Mouse (Mus musculus): Measurements from ENCODE around the gene Flna. TPM values are rescaled to one million over a fixed set of nuclear protein-coding genes. Genes with fewer than 3 reads are reported as not detected.

Flna gene
- total and polyA plus RNA-seq, 2 experiments from 2014 or later: 67.4 to 672 TPM

DNA sequence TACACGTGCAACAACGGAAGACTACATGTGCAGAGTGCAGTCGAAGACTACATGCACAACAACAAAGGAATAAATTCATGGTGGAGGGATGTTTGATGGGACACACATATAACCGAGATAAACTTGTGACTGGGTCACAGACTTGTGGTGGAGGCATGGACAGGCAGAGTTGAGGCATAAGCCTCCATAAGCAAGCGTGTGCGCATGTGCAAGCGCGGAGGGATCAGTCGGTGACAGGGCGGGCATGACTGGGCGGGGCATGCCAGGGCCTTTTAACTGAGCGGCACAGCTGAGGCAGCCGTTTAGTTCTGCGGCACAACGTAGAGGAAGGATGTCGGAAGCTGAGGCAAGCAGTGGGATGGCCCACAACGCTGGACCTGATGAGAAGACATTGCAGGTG, 72.7 kb downstream of the Flna start, which contains the start of gene Tktl1:
Tktl1 (plus strand) TSS at position 301 of the 400 bp plus-strand sequence.
- TF ChIP-seq CTCF (IDR thresholded peaks at IDR 0.05; ENCODE audit: low read depth) (no peak), EP300 (IDR thresholded peaks at IDR 0.05; ENCODE audit: low read depth) (no peak)
- H3K9ac ChIP-seq (replicated peaks; ENCODE audit: low read depth, low read length): no peak within 1 kb of the TSS
- WGBS: 85% methylated on average over 16 of the region's 17 CpGs
- H3K4me1 ChIP-seq (ENCODE audit: control insufficient read depth, insufficient read depth): no peaks in the 10 kb centered on the region
- DNase-seq (ENCODE audit: low spot score) (no peak), ATAC-seq (ENCODE audit: insufficient read depth, low read depth) (no peak)
- H3K36me3 ChIP-seq (replicated peaks; ENCODE audit: control insufficient read depth, insufficient read depth, low read length): no peaks in the 10 kb centered on the region
- H3K27ac ChIP-seq (ENCODE audit: low read depth): no peak within 1 kb of the TSS
- H3K9me3 ChIP-seq (replicated peaks; ENCODE audit: control insufficient read depth, low read length): no peaks in the 10 kb centered on the region; the same call in 1 of the 2 replicates
- no peaks in the 10 kb centered on the region for H3K27me3 ChIP-seq (ENCODE audit: control insufficient read depth, insufficient read depth, low read length)
- H3K4me3 ChIP-seq (ENCODE audit: low read depth, low read length): no peak within 1 kb of the TSS
- H3K4me2 ChIP-seq (ENCODE audit: low read depth, low read length): no peak within 1 kb of the TSS

Small RNA genes lying within 50 kb of the gene (microRNA-seq; reads per million reads assigned to microRNA genes)
- not detected for gene Mir7091

Other genes starting within 250 kb of the Flna start
- 46.9 and 94.8 TPM in 2 replicates for gene Irak1, start 225.9 kb downstream of the Flna start, total RNA-seq (2014; rRNA removed; ENCODE audit: low replicate concordance)
- gene Irak1, start 225.9 kb downstream of the Flna start, polyA plus RNA-seq (2015; fragmentation: Nextera tagmentation; extraction: Ambion mirVana): 31.7 and 35.3 TPM in 2 replicates
- gene Opn1mw, start 122.4 kb downstream of the Flna start, total RNA-seq (2014; rRNA removed; ENCODE audit: low replicate concordance): not detected in 2 replicates
- not detected in 2 replicates for gene Opn1mw, start 122.4 kb downstream of the Flna start, polyA plus RNA-seq (2015; fragmentation: Nextera tagmentation; extraction: Ambion mirVana)
- 15.6 and 43.8 TPM in 2 replicates for gene Mecp2, start 114.5 kb downstream of the Flna start, total RNA-seq (2014; rRNA removed; ENCODE audit: low replicate concordance)
- gene Mecp2, start 114.5 kb downstream of the Flna start, polyA plus RNA-seq (2015; fragmentation: Nextera tagmentation; extraction: Ambion mirVana): 10.8 and 12.1 TPM in 2 replicates
- gene Tex28, start 82.0 kb downstream of the Flna start, total RNA-seq (2014; rRNA removed; ENCODE audit: low replicate concordance): not detected in 2 replicates
- gene Tex28, start 82.0 kb downstream of the Flna start, polyA plus RNA-seq (2015; fragmentation: Nextera tagmentation; extraction: Ambion mirVana): not detected in 2 replicates
- gene Tktl1, start 72.6 kb downstream of the Flna start, total RNA-seq (2014; rRNA removed; ENCODE audit: low replicate concordance): not detected in 2 replicates
- not detected in 2 replicates for gene Tktl1, start 72.6 kb downstream of the Flna start, polyA plus RNA-seq (2015; fragmentation: Nextera tagmentation; extraction: Ambion mirVana)
- gene Emd, start 4.9 kb upstream of the Flna start, total RNA-seq (2014; rRNA removed; ENCODE audit: low replicate concordance): 34.4 and 73.4 TPM in 2 replicates
- gene Emd, start 4.9 kb upstream of the Flna start, polyA plus RNA-seq (2015; fragmentation: Nextera tagmentation; extraction: Ambion mirVana): 13.1 and 13.2 TPM in 2 replicates
- gene Rpl10, start 21.0 kb upstream of the Flna start, total RNA-seq (2014; rRNA removed; ENCODE audit: low replicate concordance): 2,015 and 2,184 TPM in 2 replicates
- gene Rpl10, start 21.0 kb upstream of the Flna start, polyA plus RNA-seq (2015; fragmentation: Nextera tagmentation; extraction: Ambion mirVana): 410 and 447 TPM in 2 replicates
- 69.3 and 71.1 TPM in 2 replicates for gene Taz, start 32.1 kb upstream of the Flna start, total RNA-seq (2014; rRNA removed; ENCODE audit: low replicate concordance)
- 60.9 and 69.7 TPM in 2 replicates for gene Taz, start 32.1 kb upstream of the Flna start, polyA plus RNA-seq (2015; fragmentation: Nextera tagmentation; extraction: Ambion mirVana)
- 11.7 and 26.5 TPM in 2 replicates for gene Dnase1l1, start 32.5 kb upstream of the Flna start, total RNA-seq (2014; rRNA removed; ENCODE audit: low replicate concordance)
- gene Dnase1l1, start 32.5 kb upstream of the Flna start, polyA plus RNA-seq (2015; fragmentation: Nextera tagmentation; extraction: Ambion mirVana): 14.5 and 15.8 TPM in 2 replicates
- 114 and 125 TPM in 2 replicates for gene Atp6ap1, start 47.3 kb upstream of the Flna start, total RNA-seq (2014; rRNA removed; ENCODE audit: low replicate concordance)
- 92.3 and 92.8 TPM in 2 replicates for gene Atp6ap1, start 47.3 kb upstream of the Flna start, polyA plus RNA-seq (2015; fragmentation: Nextera tagmentation; extraction: Ambion mirVana)
- 62.1 and 81.6 TPM in 2 replicates for gene Gdi1, start 55.2 kb upstream of the Flna start, total RNA-seq (2014; rRNA removed; ENCODE audit: low replicate concordance)
- 72.1 and 75.5 TPM in 2 replicates for gene Gdi1, start 55.2 kb upstream of the Flna start, polyA plus RNA-seq (2015; fragmentation: Nextera tagmentation; extraction: Ambion mirVana)
- gene Fam50a, start 63.2 kb upstream of the Flna start, total RNA-seq (2014; rRNA removed; ENCODE audit: low replicate concordance): 2.4 and 9.8 TPM in 2 replicates
- 40.3 and 41.3 TPM in 2 replicates for gene Fam50a, start 63.2 kb upstream of the Flna start, polyA plus RNA-seq (2015; fragmentation: Nextera tagmentation; extraction: Ambion mirVana)
- 12.9 and 15.9 TPM in 2 replicates for gene Plxna3, start 79.2 kb upstream of the Flna start, total RNA-seq (2014; rRNA removed; ENCODE audit: low replicate concordance)
- 0.59 TPM in 2 replicates for gene Plxna3, start 79.2 kb upstream of the Flna start, polyA plus RNA-seq (2015; fragmentation: Nextera tagmentation; extraction: Ambion mirVana)
- 61.1 and 76.7 TPM in 2 replicates for gene Lage3, start 103.8 kb upstream of the Flna start, total RNA-seq (2014; rRNA removed; ENCODE audit: low replicate concordance)
- gene Lage3, start 103.8 kb upstream of the Flna start, polyA plus RNA-seq (2015; fragmentation: Nextera tagmentation; extraction: Ambion mirVana): 83.9 and 94.9 TPM in 2 replicates
- gene Ubl4a, start 123.4 kb upstream of the Flna start, total RNA-seq (2014; rRNA removed; ENCODE audit: low replicate concordance): 44.2 and 58.2 TPM in 2 replicates
- 49.8 and 50.8 TPM in 2 replicates for gene Ubl4a, start 123.4 kb upstream of the Flna start, polyA plus RNA-seq (2015; fragmentation: Nextera tagmentation; extraction: Ambion mirVana)
- 9.1 and 17.2 TPM in 2 replicates for gene Slc10a3, start 123.5 kb upstream of the Flna start, total RNA-seq (2014; rRNA removed; ENCODE audit: low replicate concordance)
- gene Slc10a3, start 123.5 kb upstream of the Flna start, polyA plus RNA-seq (2015; fragmentation: Nextera tagmentation; extraction: Ambion mirVana): 9.4 and 10.3 TPM in 2 replicates
- gene Fam3a, start 143.5 kb upstream of the Flna start, total RNA-seq (2014; rRNA removed; ENCODE audit: low replicate concordance): 32.7 and 41.1 TPM in 2 replicates
- 26.8 and 26.9 TPM in 2 replicates for gene Fam3a, start 143.5 kb upstream of the Flna start, polyA plus RNA-seq (2015; fragmentation: Nextera tagmentation; extraction: Ambion mirVana)
- 27.0 and 34.7 TPM in 2 replicates for gene Ikbkg, start 143.5 kb upstream of the Flna start, total RNA-seq (2014; rRNA removed; ENCODE audit: low replicate concordance)
- 17.4 and 18.1 TPM in 2 replicates for gene Ikbkg, start 143.5 kb upstream of the Flna start, polyA plus RNA-seq (2015; fragmentation: Nextera tagmentation; extraction: Ambion mirVana)
- 11.0 and 13.8 TPM in 2 replicates for gene G6pdx, start 179.4 kb upstream of the Flna start, total RNA-seq (2014; rRNA removed; ENCODE audit: low replicate concordance)
- 8.0 and 8.5 TPM in 2 replicates for gene G6pdx, start 179.4 kb upstream of the Flna start, polyA plus RNA-seq (2015; fragmentation: Nextera tagmentation; extraction: Ambion mirVana)
- not detected in 2 replicates for gene Gm6880, start 231.6 kb upstream of the Flna start, total RNA-seq (2014; rRNA removed; ENCODE audit: low replicate concordance)
- not detected in 2 replicates for gene Gm6880, start 231.6 kb upstream of the Flna start, polyA plus RNA-seq (2015; fragmentation: Nextera tagmentation; extraction: Ambion mirVana)

All from heart, postnatal 0 days (tissue).